Mouse (Mus musculus) neural tube, embryonic 14.5 days (tissue): ENCODE results near the gene Ppox. TPM values are rescaled to one million over a fixed set of nuclear protein-coding genes. Genes with fewer than 3 reads are reported as not detected.
"Not testable (repeated sequence)": the region's sequence is repeated elsewhere in the genome, so short reads cannot be mapped to it uniquely, and the experiment has no call there.

Experiments used
- ATAC-seq: fragments of 200-750 bp; cut with Nextera tagmentation; 2 replicates; pipeline ENCODE4 v1.8.0; 2017; ENCODE audit warnings: low read depth, mild to moderate bottlenecking, moderate TSS enrichment, moderate library complexity
- H3K27ac ChIP-seq: fragments of 300-500 bp; sonication (generic); 2 replicates; pipeline ENCODE4 v1.5.1; 2014; ENCODE audit warnings: low read depth, mild to moderate bottlenecking, control low read depth, low read length, moderate library complexity, mixed read lengths
- H3K27me3 ChIP-seq: fragments of 300-500 bp; sonication (generic); 2 replicates; pipeline ENCODE4 v1.6.1; 2014; ENCODE audit warnings: low read length; ENCODE audit not compliant: control insufficient read depth, insufficient read depth
- H3K36me3 ChIP-seq: fragments of 300-500 bp; sonication (generic); 2 replicates; pipeline ENCODE4 v1.6.1; 2014; ENCODE audit warnings: low read length, mixed read lengths; ENCODE audit not compliant: control insufficient read depth, insufficient read depth
- H3K4me1 ChIP-seq: fragments of 300-500 bp; sonication (generic); 2 replicates; pipeline ENCODE4 v1.6.1; 2014; ENCODE audit warnings: low read length; ENCODE audit not compliant: control insufficient read depth, insufficient read depth
- H3K4me2 ChIP-seq: fragments of 300-500 bp; sonication (generic); 2 replicates; pipeline ENCODE4 v1.6.1; 2014; ENCODE audit warnings: mild to moderate bottlenecking, low read depth, low read length, control low read depth
- H3K4me3 ChIP-seq: fragments of 300-500 bp; sonication (generic); 2 replicates; pipeline ENCODE4 v1.5.1; 2014; ENCODE audit warnings: low read depth, low read length, control low read depth, mixed read lengths
- H3K9ac ChIP-seq: fragments of 300-500 bp; sonication (generic); replicated peaks from 2 replicates; pipeline ENCODE4 v1.6.1; 2014; ENCODE audit warnings: low read depth, mild to moderate bottlenecking, control low read depth, low read length, mixed read lengths
- H3K9me3 ChIP-seq: fragments of 300-500 bp; sonication (generic); 2 replicates; pipeline ENCODE4 v1.6.1; 2016; ENCODE audit warnings: low read length; ENCODE audit not compliant: control insufficient read depth
- WGBS: fragments of 180-500 bp; shearing (Covaris S2); extraction: QIAGEN DNeasy Blood & Tissue Kit; methylation state at CpG from one replicate; pipeline ENCODE4 v1.1.7; 2014; 5-methylcytosine and 5-hydroxymethylcytosine counted together
- polyA plus RNA-seq: library from polyadenylated mRNA; unstranded; fragments of >200 nt; fragmentation: Nextera tagmentation; extraction: Ambion mirVana; gene quantifications from 2 replicates; pipeline ENCODE4 v1.2.1, GENCODE M21; 2014

Ppox gene
- polyA plus RNA-seq, 1 experiment from 2014 or later, result 51.2 TPM

GRCm38 (mm10) chr1:171246709-171247452 is 34.1 kb downstream of the Ppox start:
- Histone ChIP-seq H3K9ac (peak overlapping the region; percentile 72), H3K36me3 (peaks cover 15% of the 10 kb centered on the region; the same call in 1 of the 2 replicates), H3K27me3 (no peaks in the 10 kb centered on the region), H3K9me3 (no peaks in the 10 kb centered on the region), H3K27ac (peak overlapping the region; percentile 63; the same call in 1 of the 2 replicates), H3K4me2 (peak overlapping the region; percentile 52), H3K4me1 (peaks cover 25% of the 10 kb centered on the region), H3K4me3 (peak overlapping the region; percentile 53)
- under 1% methylated on average over 41 of the region's 41 CpGs for WGBS
- ATAC-seq, result peak; percentile 95

GRCm38 (mm10) chr1:171245353-171245752 is 35.6 kb downstream of the Ppox start:
- no peaks in the 10 kb centered on the region for H3K9me3 ChIP-seq
- ATAC-seq, result no peak
- peaks cover 13% of the 10 kb centered on the region for H3K4me1 ChIP-seq
- H3K27ac ChIP-seq, result no peak overlapping the region
- no peaks in the 10 kb centered on the region for H3K27me3 ChIP-seq
- peaks cover 27% of the 10 kb centered on the region for H3K36me3 ChIP-seq
- WGBS, result 93% methylated on average over 8 of the region's 8 CpGs
- H3K4me2 ChIP-seq, result no peak overlapping the region
- no peak overlapping the region for H3K4me3 ChIP-seq
- no peak overlapping the region for H3K9ac ChIP-seq

GRCm38 (mm10) chr1:171241952-171242351 is 39.0 kb downstream of the Ppox start:
- H3K36me3 ChIP-seq, result peaks cover 54% of the 10 kb centered on the region
- not testable (repeated sequence) for ATAC-seq, H3K4me3 ChIP-seq

GRCm38 (mm10) chr1:171240911-171241310 is 40.1 kb downstream of the Ppox start:
- H3K36me3 ChIP-seq, result peaks cover 64% of the 10 kb centered on the region
- H3K4me2 ChIP-seq, result no peak overlapping the region
- H3K4me1 ChIP-seq, result 0 out of 2 replicates have a peak, but pooled peaks cover under 1% of the 10 kb centered on the region
- WGBS, result 91% methylated on average over 10 of the region's 10 CpGs
- no peaks in the 10 kb centered on the region for H3K9me3 ChIP-seq
- no peak overlapping the region for H3K4me3 ChIP-seq
- ATAC-seq, result no peak
- no peak overlapping the region for H3K27ac ChIP-seq
- H3K9ac ChIP-seq, result no peak overlapping the region
- H3K27me3 ChIP-seq, result no peaks in the 10 kb centered on the region

More at GRCm38 (mm10) chr1:171241952-171242351, 39.0 kb downstream of the Ppox start:
- H3K4me2 ChIP-seq, H3K9ac ChIP-seq, H3K27me3 ChIP-seq, H3K27ac ChIP-seq, H3K4me1 ChIP-seq, H3K9me3 ChIP-seq: not testable (repeated sequence)
- WGBS, result 90% methylated on average over 12 of the region's 12 CpGs

- Histone ChIP-seq H3K27ac (no peak overlapping the region), H3K4me1 (no peaks in the 10 kb centered on the region), H3K36me3 (peaks cover 71% of the 10 kb centered on the region), H3K9me3 (no peaks in the 10 kb centered on the region), H3K27me3 (no peaks in the 10 kb centered on the region), H3K4me3 (no peak overlapping the region), H3K9ac (no peak overlapping the region), H3K4me2 (no peak overlapping the region)
- no peak for ATAC-seq
- WGBS, result 85% methylated on average over 15 of the region's 15 CpGs
Measured at GRCm38 (mm10) chr1:171239992-171240744, 40.8 kb downstream of the Ppox start.

- WGBS, result 76% methylated on average over 14 of the region's 14 CpGs
- Histone ChIP-seq H3K36me3 (peaks cover 79% of the 10 kb centered on the region), H3K4me1 (no peaks in the 10 kb centered on the region), H3K9ac (no peak overlapping the region), H3K9me3 (no peaks in the 10 kb centered on the region), H3K27me3 (no peaks in the 10 kb centered on the region), H3K4me3 (no peak overlapping the region), H3K4me2 (no peak overlapping the region), H3K27ac (no peak overlapping the region)
- no peak for ATAC-seq
Measured at GRCm38 (mm10) chr1:171238463-171238862, 42.5 kb downstream of the Ppox start.

- H3K4me3 ChIP-seq, result no peak overlapping the region
- H3K36me3 ChIP-seq, result peaks cover 70% of the 10 kb centered on the region
- H3K27ac ChIP-seq, result no peak overlapping the region
- H3K4me1 ChIP-seq, result no peaks in the 10 kb centered on the region
- no peaks in the 10 kb centered on the region for H3K9me3 ChIP-seq
- no peak for ATAC-seq
- no peak overlapping the region for H3K4me2 ChIP-seq
- H3K27me3 ChIP-seq, result no peaks in the 10 kb centered on the region
- 94% methylated on average over 6 of the region's 6 CpGs for WGBS
- no peak overlapping the region for H3K9ac ChIP-seq
Measured at GRCm38 (mm10) chr1:171237438-171237837, 43.5 kb downstream of the Ppox start.

- Histone ChIP-seq H3K9me3 (no peaks in the 10 kb centered on the region), H3K36me3 (peaks cover 59% of the 10 kb centered on the region), H3K4me2 (no peak overlapping the region), H3K9ac (no peak overlapping the region), H3K4me1 (no peaks in the 10 kb centered on the region), H3K4me3 (no peak overlapping the region), H3K27me3 (no peaks in the 10 kb centered on the region), H3K27ac (no peak overlapping the region)
- ATAC-seq, result no peak
- WGBS, result 97% methylated on average over 4 of the region's 4 CpGs
Measured at GRCm38 (mm10) chr1:171235791-171236190, 45.2 kb downstream of the Ppox start.

- Histone ChIP-seq H3K4me2 (no peak overlapping the region), H3K9me3 (no peaks in the 10 kb centered on the region), H3K4me3 (no peak overlapping the region), H3K27ac (no peak overlapping the region), H3K36me3 (peaks cover 47% of the 10 kb centered on the region), H3K4me1 (no peaks in the 10 kb centered on the region), H3K27me3 (no peaks in the 10 kb centered on the region), H3K9ac (no peak overlapping the region)
- 92% methylated on average over 4 of the region's 4 CpGs for WGBS
- no peak for ATAC-seq
Measured at GRCm38 (mm10) chr1:171234538-171234937, 46.4 kb downstream of the Ppox start.
